Mouse (Mus musculus) E14TG2a.4 (cell line): Measurements from ENCODE around the gene Clstn3.
"Not testable (repeated sequence)": the region's sequence is repeated elsewhere in the genome, so short reads cannot be mapped to it uniquely, and the experiment has no call there.

Source experiments
- H3K27me3 ChIP-seq: 2 replicates; pipeline ENCODE4 v1.6.1; 2014; ENCODE audit warnings: low read length, control low read depth; ENCODE audit not compliant: insufficient read depth
- H3K36me3 ChIP-seq: 2 replicates; pipeline ENCODE4 v1.6.1; 2014; ENCODE audit warnings: low read length, control low read depth; ENCODE audit not compliant: insufficient read depth
- H3K4me1 ChIP-seq: replicated peaks from 2 replicates; pipeline ENCODE4 v1.6.1; 2014; ENCODE audit warnings: low read depth, low read length, control low read depth
- H3K4me3 ChIP-seq: replicated peaks from 2 replicates; pipeline ENCODE4 v1.5.1; 2014; ENCODE audit warnings: mild to moderate bottlenecking, low read length
- H3K9me3 ChIP-seq: 2 replicates; pipeline ENCODE4 v1.6.1; 2014; ENCODE audit warnings: low read length, control low read depth
- CTCF ChIP-seq: conservative IDR thresholded peaks from 2 replicates; pipeline ENCODE4 v1.5.1; 2014; ENCODE audit warnings: low read length
- NANOG ChIP-seq: IDR thresholded peaks from 2 replicates; pipeline ENCODE4 v1.6.1; 2014; ENCODE audit warnings: borderline replicate concordance, low read length, mixed read lengths
- POU5F1 ChIP-seq: IDR thresholded peaks from 2 replicates; pipeline ENCODE4 v1.6.1; 2014; ENCODE audit warnings: low read length, borderline replicate concordance

The Clstn3 gene

DNA sequence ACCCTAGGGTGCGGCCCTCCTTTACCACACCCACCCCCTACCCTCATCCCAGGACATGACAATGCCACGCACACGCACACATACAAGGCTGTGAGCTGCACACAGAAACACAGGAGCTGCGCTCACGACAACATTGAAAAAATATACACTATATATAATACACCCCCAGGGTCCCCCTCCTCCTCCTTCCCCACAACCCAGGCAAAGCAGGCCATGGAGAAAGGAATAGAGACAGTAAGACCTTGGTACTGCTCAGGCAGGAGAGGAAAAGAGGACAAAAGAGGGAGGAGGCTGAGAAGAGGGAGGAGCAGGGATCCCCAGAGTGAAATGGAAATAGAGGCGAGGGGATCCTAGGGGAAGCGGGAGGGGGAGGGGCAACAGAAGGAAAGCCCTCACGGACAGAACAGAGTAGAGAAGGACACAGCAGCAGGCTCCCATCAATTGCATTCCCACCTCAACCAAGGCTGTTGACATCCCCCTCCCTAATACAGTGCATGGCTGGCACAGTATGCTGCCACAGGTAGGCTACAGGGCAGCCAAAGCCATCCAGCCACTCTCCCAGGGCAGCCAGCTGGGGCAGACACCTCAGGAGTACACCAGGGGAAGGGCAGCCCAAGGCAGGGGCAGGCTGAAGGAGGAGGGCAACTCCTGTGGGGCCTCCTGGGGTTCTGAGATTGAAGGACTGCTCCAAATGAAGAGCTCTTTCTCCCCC, 33.7 kb downstream of the Clstn3 start:
- peak overlapping the region; percentile 69 for H3K4me3 ChIP-seq
- H3K9me3 ChIP-seq = no peaks in the 10 kb centered on the region
- TF ChIP-seq CTCF (no peak), POU5F1 (no peak), NANOG (no peak)
- no peaks in the 10 kb centered on the region for H3K27me3 ChIP-seq
- H3K4me1 ChIP-seq = peaks cover 95% of the 10 kb centered on the region
- H3K36me3 ChIP-seq = peaks cover 35% of the 10 kb centered on the region

DNA sequence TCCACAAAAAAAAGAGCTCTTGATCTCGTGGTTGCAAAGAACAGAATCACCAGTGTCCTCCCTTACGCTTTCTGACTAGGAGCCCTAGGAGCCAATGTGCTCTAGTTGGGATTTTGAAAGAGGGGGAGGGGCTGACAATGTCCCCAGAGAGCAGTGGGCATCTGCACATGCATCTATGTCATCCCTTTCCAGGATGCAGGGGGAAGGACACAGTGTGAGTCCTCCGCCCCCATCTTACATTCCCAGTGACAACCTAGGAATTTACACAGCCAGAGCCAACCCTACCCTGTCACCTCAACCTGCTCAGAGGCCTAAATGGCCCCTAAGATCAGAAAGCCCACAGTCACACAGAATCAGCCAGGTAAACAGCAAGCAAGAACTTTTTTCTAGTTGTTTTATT, 34.2 kb downstream of the Clstn3 start:
- Histone ChIP-seq H3K9me3 (no peaks in the 10 kb centered on the region), H3K4me1 (peaks cover 95% of the 10 kb centered on the region), H3K36me3 (peaks cover 30% of the 10 kb centered on the region), H3K4me3 (peak overlapping the region; percentile 69), H3K27me3 (no peaks in the 10 kb centered on the region)
- TF ChIP-seq CTCF = no peak
- no peak for TF ChIP-seq NANOG
- no peak for TF ChIP-seq POU5F1

DNA sequence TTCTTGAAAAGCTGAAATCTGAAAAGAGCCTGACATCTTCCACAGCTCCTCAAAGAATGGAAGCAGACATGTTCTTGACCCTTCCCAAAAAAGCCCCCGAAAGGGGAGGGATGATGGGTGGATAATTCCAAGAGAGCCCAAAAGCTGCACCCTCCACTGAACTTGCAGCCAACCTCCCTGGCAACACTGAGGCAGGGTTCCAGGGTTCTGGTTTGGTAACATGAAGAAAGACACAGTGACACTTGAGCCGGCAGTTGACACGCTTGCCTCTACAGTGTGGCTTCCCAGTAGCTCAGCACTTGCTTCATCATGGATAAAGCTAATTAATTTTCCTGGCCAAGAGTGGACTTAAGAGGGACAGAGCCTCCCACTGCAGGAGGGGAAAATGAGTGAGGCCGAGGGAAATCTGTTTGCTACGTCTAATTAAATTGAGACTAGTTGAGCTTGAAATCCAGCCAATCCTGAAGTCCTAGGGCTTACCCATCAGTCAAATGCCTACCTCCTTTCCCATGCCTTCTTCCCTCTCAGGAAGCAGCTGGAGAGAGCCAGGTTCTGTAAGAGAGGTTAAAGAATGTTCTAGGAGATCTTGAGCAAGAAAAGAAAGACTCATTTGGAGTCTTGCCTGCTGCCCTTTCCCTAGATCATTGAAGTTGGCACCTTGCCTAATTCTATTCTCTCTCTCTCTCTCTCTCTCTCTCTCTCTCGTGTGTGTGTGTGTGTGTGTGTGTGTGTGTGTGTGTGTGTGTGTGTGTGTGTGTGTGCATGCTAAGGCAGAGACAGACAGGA, 36.6 kb downstream of the Clstn3 start:
- no peak for TF ChIP-seq CTCF
- TF ChIP-seq POU5F1 = no peak
- no peak for TF ChIP-seq NANOG
- Histone ChIP-seq H3K27me3 (no peaks in the 10 kb centered on the region), H3K36me3 (peaks cover 13% of the 10 kb centered on the region; the same call in 1 of the 2 replicates), H3K4me3 (no peak overlapping the region), H3K9me3 (no peaks in the 10 kb centered on the region), H3K4me1 (peaks cover 89% of the 10 kb centered on the region)

GRCm38 (mm10) chr6:124427289-124427688, 37.3 kb downstream of the Clstn3 start:
- TF ChIP-seq NANOG (no peak), CTCF (no peak), POU5F1 (no peak)
- Histone ChIP-seq H3K4me1 (peaks cover 82% of the 10 kb centered on the region), H3K9me3 (no peaks in the 10 kb centered on the region), H3K4me3 (no peak overlapping the region), H3K36me3 (peaks cover 6% of the 10 kb centered on the region; the same call in 1 of the 2 replicates), H3K27me3 (no peaks in the 10 kb centered on the region)

GRCm38 (mm10) chr6:124426604-124427003, 38.0 kb downstream of the Clstn3 start:
- no peak for TF ChIP-seq NANOG
- TF ChIP-seq CTCF = no peak

DNA sequence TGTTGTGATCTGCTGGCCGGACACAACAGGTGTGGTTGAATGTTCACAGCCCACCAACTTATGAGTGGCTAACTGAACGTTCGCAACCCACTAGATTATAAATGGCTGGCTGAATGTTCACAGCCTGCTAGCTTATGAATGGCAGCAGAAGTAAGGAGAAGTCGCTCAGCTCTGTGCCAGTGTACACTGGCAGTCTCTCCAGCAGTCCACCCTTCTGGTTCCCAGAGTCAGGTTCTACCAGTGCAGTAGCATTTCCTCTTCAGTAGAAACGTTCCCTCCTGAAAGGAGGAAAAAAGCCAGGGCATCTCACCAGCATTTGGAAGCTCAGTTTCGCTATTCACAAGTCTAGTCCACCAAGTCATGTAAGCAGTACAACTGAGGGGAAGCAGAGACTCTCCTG, 39.1 kb downstream of the Clstn3 start:
- H3K4me1 ChIP-seq = peaks cover 64% of the 10 kb centered on the region
- no peak for TF ChIP-seq NANOG
- no peak for TF ChIP-seq CTCF
- no peak for TF ChIP-seq POU5F1
- H3K27me3 ChIP-seq = no peaks in the 10 kb centered on the region
- no peaks in the 10 kb centered on the region for H3K36me3 ChIP-seq
- H3K4me3 ChIP-seq = peak overlapping the region; percentile 24; the same call in 1 of the 2 replicates
- H3K9me3 ChIP-seq = no peaks in the 10 kb centered on the region

More at GRCm38 (mm10) chr6:124426604-124427003, 38.0 kb downstream of the Clstn3 start:
- no peaks in the 10 kb centered on the region for H3K27me3 ChIP-seq
- no peaks in the 10 kb centered on the region for H3K36me3 ChIP-seq
- no peaks in the 10 kb centered on the region for H3K9me3 ChIP-seq
- H3K4me3 ChIP-seq = no peak overlapping the region
- H3K4me1 ChIP-seq = peaks cover 75% of the 10 kb centered on the region

DNA sequence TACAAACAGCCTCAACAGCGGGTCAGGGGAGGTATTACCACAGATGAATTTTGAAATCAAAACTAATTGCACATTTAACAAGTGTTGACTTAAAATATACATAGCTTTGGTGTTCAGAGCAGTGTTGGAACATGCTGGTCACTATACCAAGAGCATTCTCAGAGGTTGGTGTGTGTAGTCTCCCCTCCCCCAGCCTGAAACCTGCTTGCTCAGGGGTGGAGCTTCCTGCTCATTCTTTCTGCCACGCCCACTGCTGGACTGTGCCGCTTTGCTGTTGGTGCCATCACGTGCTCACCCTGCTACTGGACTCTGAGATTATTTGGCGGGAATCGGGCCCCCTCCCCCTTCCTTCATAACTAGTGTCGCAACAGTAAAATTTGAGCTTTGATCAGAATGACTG, 39.6 kb downstream of the Clstn3 start:
- not testable (repeated sequence) for H3K36me3 ChIP-seq, H3K27me3 ChIP-seq, H3K9me3 ChIP-seq
- peaks cover 59% of the 10 kb centered on the region for H3K4me1 ChIP-seq
- H3K4me3 ChIP-seq = peak overlapping the region; percentile 24; the same call in 1 of the 2 replicates

DNA sequence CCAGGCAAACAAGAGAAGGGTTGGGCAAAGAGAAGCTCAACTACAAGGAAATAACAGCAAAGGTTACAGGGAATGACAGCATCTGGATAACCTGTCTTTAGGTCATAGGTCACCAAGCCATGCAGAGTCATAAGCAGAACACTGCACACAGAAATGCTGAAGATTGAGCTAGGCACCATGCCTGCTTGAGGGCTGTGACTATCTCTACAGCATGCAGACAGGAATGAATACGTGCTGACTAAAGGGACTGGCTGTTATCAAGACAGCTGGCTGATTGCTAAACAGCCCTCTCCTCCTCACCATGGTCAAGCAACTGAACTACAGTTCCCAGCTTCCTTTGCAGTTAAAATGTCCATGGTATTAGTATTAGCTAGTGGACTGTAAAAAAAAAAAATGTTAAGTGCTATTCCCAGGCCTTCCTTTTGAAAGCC, 40.5 kb downstream of the Clstn3 start:
- Histone ChIP-seq H3K4me3 (no peak overlapping the region), H3K4me1 (peaks cover 50% of the 10 kb centered on the region), H3K27me3 (no peaks in the 10 kb centered on the region), H3K9me3 (no peaks in the 10 kb centered on the region), H3K36me3 (no peaks in the 10 kb centered on the region)
- no peak for TF ChIP-seq CTCF
- no peak for TF ChIP-seq POU5F1

DNA sequence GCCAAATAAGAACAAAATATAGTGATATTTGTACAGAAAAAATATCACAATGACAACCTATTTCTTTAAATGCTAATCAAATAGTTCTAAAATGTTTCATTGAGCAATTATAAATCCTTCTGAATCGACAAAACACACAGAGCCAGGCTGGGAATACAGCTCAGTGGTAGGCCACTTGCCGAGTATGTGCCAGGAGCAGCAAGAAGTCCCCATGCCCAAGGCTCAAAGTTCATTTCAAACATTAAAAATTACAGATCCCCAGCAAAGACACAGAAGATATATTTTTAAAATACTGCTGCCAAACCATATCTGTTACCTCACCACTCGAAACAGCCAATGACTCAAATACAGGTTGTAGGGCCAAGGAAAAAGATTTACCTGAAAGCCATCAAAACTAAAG, 45.9 kb downstream of the Clstn3 start:
- Histone ChIP-seq H3K9me3 (no peaks in the 10 kb centered on the region), H3K4me1 (peaks cover 22% of the 10 kb centered on the region), H3K27me3 (no peaks in the 10 kb centered on the region), H3K4me3 (no peak overlapping the region), H3K36me3 (no peaks in the 10 kb centered on the region)
- TF ChIP-seq POU5F1 (no peak), CTCF (no peak), NANOG (no peak)
